Mouse (Mus musculus) myocyte (in vitro differentiated cells): ENCODE measurements around the gene Bloc1s4.

Source experiments
- CEBPB ChIP-seq: IDR thresholded peaks from 2 replicates; pipeline ENCODE4 v1.6.1; 2011; ENCODE audit warnings: mild to moderate bottlenecking, moderate library complexity; ENCODE audit not compliant: poor library complexity, insufficient read depth, severe bottlenecking
- POLR2A ChIP-seq: IDR thresholded peaks from one replicate; pipeline ENCODE4 v1.6.1; 2011; ENCODE audit warnings: low read depth, mild to moderate bottlenecking, control low read depth, moderate library complexity; ENCODE audit not compliant: insufficient read length

DNA sequence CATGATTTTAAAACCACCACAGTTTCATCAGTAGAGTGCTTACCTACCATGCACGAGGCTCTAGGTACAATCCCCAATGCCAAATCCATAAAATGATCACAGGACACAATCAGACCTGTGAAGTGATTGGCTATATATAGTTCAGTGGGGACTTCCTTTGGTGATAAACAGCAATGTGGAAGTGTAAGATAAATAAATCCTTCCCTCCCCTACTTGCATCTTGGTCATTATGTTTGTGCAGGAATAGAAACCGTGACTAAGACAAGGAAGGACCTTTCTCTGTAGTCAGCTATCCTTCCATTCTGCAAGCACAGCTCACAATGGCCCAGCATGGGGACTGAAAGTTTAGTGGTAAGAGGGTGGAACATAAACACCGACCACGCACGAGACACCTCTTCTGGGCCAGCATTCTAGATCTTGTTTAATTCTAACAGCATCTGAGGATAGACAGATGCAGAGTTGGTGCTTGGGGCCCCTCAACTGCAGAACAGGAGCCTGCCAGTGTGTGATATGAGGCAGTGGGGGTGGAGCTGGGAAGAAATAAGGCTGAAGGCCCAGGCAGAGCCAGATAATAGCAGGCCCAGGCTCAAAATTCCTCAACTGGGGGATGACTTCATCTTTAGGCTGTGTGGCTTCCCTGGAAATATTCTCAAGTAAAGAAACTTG lies 27.6 kb downstream of the Bloc1s4 start:
- TF ChIP-seq POLR2A (no peak), CEBPB (no peak)
